Mouse (Mus musculus) erythroblast, embryonic 14.5 days (primary cell): Measurements from ENCODE around the gene Trmt13.

Source experiments
- GATA1 ChIP-seq: IDR thresholded peaks from 2 replicates; pipeline ENCODE4 v1.6.1; 2012; ENCODE audit warnings: low read length, inconsistent platforms, mixed read lengths
- TAL1 ChIP-seq: IDR thresholded peaks from 3 replicates; pipeline ENCODE4 v1.6.1; 2012; ENCODE audit warnings: low read length, inconsistent platforms, mixed read lengths

- TF ChIP-seq TAL1: no peak
- no peak for TF ChIP-seq GATA1
Observed at GRCm38 (mm10) chr3:116595603-116595991, 18.8 kb downstream of the Trmt13 start.
